Mouse (Mus musculus): Measurements from ENCODE around the gene Nanos2.

GRCm38 (mm10) chr7:18993036-18993435, 5.8 kb downstream of the Nanos2 start:
- TF ChIP-seq CTCF (IDR thresholded peaks at IDR 0.05; ENCODE audit: low read depth) (no peak), EP300 (IDR thresholded peaks at IDR 0.05; ENCODE audit: low read depth) (no peak)
